Mouse (Mus musculus) layer of hippocampus, adult 11-12 months (tissue): ENCODE measurements at regions not wholly inside any gene's neighbourhood (a gene's known extent, or its start where the extent isn't known, plus 50 kb on each side); places are given as distances from the start of the nearest gene placed in this dataset.

Source experiments
- DNase-seq: peaks from one replicate; pipeline ENCODE4 v3.0.0; 2022; ENCODE audit warnings: low spot score

GRCm38 (mm10) chr2:50921002-50921401 lies 227.9 kb downstream of the Rnd3 start:
- DNase-seq = no peak

- DNase-seq = peak; percentile 6
Observed at GRCm38 (mm10) chr2:50916323-50917221, 232.3 kb downstream of the Rnd3 start.

- DNase-seq = no peak
Observed at GRCm38 (mm10) chr2:50915149-50915548, 233.8 kb downstream of the Rnd3 start.

- DNase-seq = no peak
Observed at GRCm38 (mm10) chr2:50914176-50914575, 234.7 kb downstream of the Rnd3 start.

GRCm38 (mm10) chr2:50908762-50909161 lies 240.1 kb downstream of the Rnd3 start:
- DNase-seq = no peak

GRCm38 (mm10) chr2:50902701-50903100 lies 246.2 kb downstream of the Rnd3 start:
- DNase-seq = no peak

GRCm38 (mm10) chr2:50902220-50902619 lies 246.7 kb downstream of the Rnd3 start:
- no peak for DNase-seq

- no peak for DNase-seq
Observed at GRCm38 (mm10) chr2:50888992-50889391, 259.9 kb downstream of the Rnd3 start.

- no peak for DNase-seq
Observed at GRCm38 (mm10) chr2:50887954-50888353, 261.0 kb downstream of the Rnd3 start.

- no peak for DNase-seq
Observed at GRCm38 (mm10) chr2:50885924-50886315, 263.0 kb downstream of the Rnd3 start.

GRCm38 (mm10) chr2:50885280-50885923 lies 263.5 kb downstream of the Rnd3 start:
- no peak for DNase-seq

- no peak for DNase-seq
Observed at GRCm38 (mm10) chr2:50881514-50882038, 267.3 kb downstream of the Rnd3 start.

- no peak for DNase-seq
Observed at GRCm38 (mm10) chr2:50880806-50881205, 268.1 kb downstream of the Rnd3 start.

GRCm38 (mm10) chr2:50877716-50878115 lies 271.2 kb downstream of the Rnd3 start:
- no peak for DNase-seq

- DNase-seq = no peak
Observed at GRCm38 (mm10) chr2:50875072-50875471, 273.8 kb downstream of the Rnd3 start.

GRCm38 (mm10) chr2:50853538-50854244 lies 295.2 kb downstream of the Rnd3 start:
- DNase-seq = no peak

- DNase-seq = no peak
Observed at GRCm38 (mm10) chr2:50852413-50852919, 296.4 kb downstream of the Rnd3 start.

GRCm38 (mm10) chr2:50850071-50850470 lies 298.8 kb downstream of the Rnd3 start:
- no peak for DNase-seq

- no peak for DNase-seq
Observed at GRCm38 (mm10) chr2:50841881-50842280, 307.0 kb downstream of the Rnd3 start.

- no peak for DNase-seq
Observed at GRCm38 (mm10) chr2:50835511-50836320, 313.2 kb downstream of the Rnd3 start.

GRCm38 (mm10) chr2:50833791-50834190 lies 315.1 kb downstream of the Rnd3 start:
- DNase-seq = no peak
